Mouse (Mus musculus): ENCODE results near the gene Uba52. TPM values are rescaled to one million over a fixed set of nuclear protein-coding genes. Genes with fewer than 3 reads are reported as not detected.
"Not testable (repeated sequence)": the region's sequence is repeated elsewhere in the genome, so short reads cannot be mapped to it uniquely, and the experiment has no call there.

Gene Uba52
- total and polyA plus RNA-seq, 2 experiments from 2014 or later: 887 to 1,011 TPM

- H3K4me2 ChIP-seq (ENCODE audit: low read depth, low read length): no peak overlapping the region
- DNase-seq (ENCODE audit: low spot score) (no peak), ATAC-seq (ENCODE audit: insufficient read depth, low read depth) (no peak)
- peaks cover 43% of the 10 kb centered on the region for H3K36me3 ChIP-seq (replicated peaks; ENCODE audit: control insufficient read depth, insufficient read depth, low read length)
- WGBS: 75% methylated on average over 10 of the region's 10 CpGs
- 0 out of 2 replicates have a peak, but pooled peaks cover 7% of the 10 kb centered on the region for H3K4me1 ChIP-seq (ENCODE audit: control insufficient read depth, insufficient read depth)
- no peak overlapping the region for H3K27ac ChIP-seq (ENCODE audit: low read depth)
- TF ChIP-seq EP300 (IDR thresholded peaks at IDR 0.05; ENCODE audit: low read depth): no peak
- TF ChIP-seq CTCF (IDR thresholded peaks at IDR 0.05; ENCODE audit: low read depth): no peak
- H3K4me3 ChIP-seq (ENCODE audit: low read depth, low read length): no peak overlapping the region
- no peaks in the 10 kb centered on the region for H3K9me3 ChIP-seq (replicated peaks; ENCODE audit: control insufficient read depth, low read length)
- H3K9ac ChIP-seq (replicated peaks; ENCODE audit: low read depth, low read length): no peak overlapping the region
- no peaks in the 10 kb centered on the region for H3K27me3 ChIP-seq (ENCODE audit: control insufficient read depth, insufficient read depth, low read length)
These were observed 7.5 kb upstream of the Uba52 start for GRCm38 (mm10) chr8:70517940-70518643.

GRCm38 (mm10) chr8:70513441-70513840, 2.8 kb upstream of the Uba52 start:
- H3K4me1 ChIP-seq (ENCODE audit: control insufficient read depth, insufficient read depth): peaks cover 14% of the 10 kb centered on the region
- H3K27ac ChIP-seq (ENCODE audit: low read depth): no peak overlapping the region
- H3K27me3 ChIP-seq (ENCODE audit: control insufficient read depth, insufficient read depth, low read length): no peaks in the 10 kb centered on the region
- no peaks in the 10 kb centered on the region for H3K9me3 ChIP-seq (replicated peaks; ENCODE audit: control insufficient read depth, low read length)
- no peak for TF ChIP-seq EP300 (IDR thresholded peaks at IDR 0.05; ENCODE audit: low read depth)
- no peak for TF ChIP-seq CTCF (IDR thresholded peaks at IDR 0.05; ENCODE audit: low read depth)
- H3K36me3 ChIP-seq (replicated peaks; ENCODE audit: control insufficient read depth, insufficient read depth, low read length): peaks cover 34% of the 10 kb centered on the region
- H3K9ac ChIP-seq (replicated peaks; ENCODE audit: low read depth, low read length): no peak overlapping the region
- H3K4me2 ChIP-seq (ENCODE audit: low read depth, low read length): no peak overlapping the region
- 6% methylated on average over 2 of the region's 2 CpGs for WGBS
- H3K4me3 ChIP-seq (ENCODE audit: low read depth, low read length): no peak overlapping the region
- DNase-seq (ENCODE audit: low spot score) (no peak), ATAC-seq (ENCODE audit: insufficient read depth, low read depth) (no peak)

- TF ChIP-seq CTCF (IDR thresholded peaks at IDR 0.05; ENCODE audit: low read depth) (no peak), EP300 (IDR thresholded peaks at IDR 0.05; ENCODE audit: low read depth) (no peak)
- ATAC-seq (ENCODE audit: insufficient read depth, low read depth): no peak
- no peak for DNase-seq (ENCODE audit: low spot score)
- Histone ChIP-seq H3K4me2 (ENCODE audit: low read depth, low read length) (no peak overlapping the region), H3K4me3 (ENCODE audit: low read depth, low read length) (no peak overlapping the region), H3K9ac (replicated peaks; ENCODE audit: low read depth, low read length) (no peak overlapping the region), H3K27me3 (ENCODE audit: control insufficient read depth, insufficient read depth, low read length) (no peaks in the 10 kb centered on the region), H3K27ac (ENCODE audit: low read depth) (no peak overlapping the region), H3K4me1 (ENCODE audit: control insufficient read depth, insufficient read depth) (peaks cover 14% of the 10 kb centered on the region), H3K9me3 (replicated peaks; ENCODE audit: control insufficient read depth, low read length) (no peaks in the 10 kb centered on the region), H3K36me3 (replicated peaks; ENCODE audit: control insufficient read depth, insufficient read depth, low read length) (peaks cover 36% of the 10 kb centered on the region)
- WGBS: 94% methylated on average over 11 of the region's 11 CpGs
These were observed 1.8 kb upstream of the Uba52 start for GRCm38 (mm10) chr8:70512253-70512903.

GRCm38 (mm10) chr8:70511770-70512169, 1.2 kb upstream of the Uba52 start:
- H3K27me3 ChIP-seq (ENCODE audit: control insufficient read depth, insufficient read depth, low read length): no peaks in the 10 kb centered on the region
- no peak overlapping the region for H3K9ac ChIP-seq (replicated peaks; ENCODE audit: low read depth, low read length)
- no peaks in the 10 kb centered on the region for H3K9me3 ChIP-seq (replicated peaks; ENCODE audit: control insufficient read depth, low read length)
- 96% methylated on average over 2 of the region's 2 CpGs for WGBS
- H3K27ac ChIP-seq (ENCODE audit: low read depth): no peak overlapping the region
- H3K4me2 ChIP-seq (ENCODE audit: low read depth, low read length): no peak overlapping the region
- no peak for ATAC-seq (ENCODE audit: insufficient read depth, low read depth)
- peaks cover 14% of the 10 kb centered on the region for H3K4me1 ChIP-seq (ENCODE audit: control insufficient read depth, insufficient read depth)
- no peak overlapping the region for H3K4me3 ChIP-seq (ENCODE audit: low read depth, low read length)
- H3K36me3 ChIP-seq (replicated peaks; ENCODE audit: control insufficient read depth, insufficient read depth, low read length): peaks cover 36% of the 10 kb centered on the region
- TF ChIP-seq EP300 (IDR thresholded peaks at IDR 0.05; ENCODE audit: low read depth): no peak
- TF ChIP-seq CTCF (IDR thresholded peaks at IDR 0.05; ENCODE audit: low read depth): no peak
- no peak for DNase-seq (ENCODE audit: low spot score)

- H3K9ac ChIP-seq (replicated peaks; ENCODE audit: low read depth, low read length); H3K27me3 ChIP-seq (ENCODE audit: control insufficient read depth, insufficient read depth, low read length); ATAC-seq (ENCODE audit: insufficient read depth, low read depth); DNase-seq (ENCODE audit: low spot score); H3K9me3 ChIP-seq (replicated peaks; ENCODE audit: control insufficient read depth, low read length): not testable (repeated sequence)
- Histone ChIP-seq H3K4me1 (ENCODE audit: control insufficient read depth, insufficient read depth) (peaks cover 14% of the 10 kb centered on the region), H3K36me3 (replicated peaks; ENCODE audit: control insufficient read depth, insufficient read depth, low read length) (peaks cover 34% of the 10 kb centered on the region), H3K4me2 (ENCODE audit: low read depth, low read length) (peak overlapping the region; percentile 99), H3K4me3 (ENCODE audit: low read depth, low read length) (peak overlapping the region; percentile 76), H3K27ac (ENCODE audit: low read depth) (peak overlapping the region; percentile 96)
- WGBS: 79% methylated on average over 6 of the region's 6 CpGs
These were observed 573 bp upstream of the Uba52 start for GRCm38 (mm10) chr8:70511174-70511573.

All from heart, postnatal 0 days (tissue).